Mouse (Mus musculus) embryo, embryonic 10.5 days (tissue): ENCODE data around the gene Srrm3.

Source experiments
- DNase-seq: peaks from one replicate; pipeline ENCODE4 v3.0.0-alpha.2; 2015; ENCODE audit warnings: low spot score

Srrm3 gene

GRCm38 (mm10) chr5:135903551-135904151 is 97.0 kb downstream of the Srrm3 start:
- DNase-seq, result peak; percentile 94

GRCm38 (mm10) chr5:135904259-135904658 is 97.6 kb downstream of the Srrm3 start:
- DNase-seq, result no peak

GRCm38 (mm10) chr5:135905320-135906225 is 98.9 kb downstream of the Srrm3 start:
- no peak for DNase-seq

GRCm38 (mm10) chr5:135906846-135907245 is 100.2 kb downstream of the Srrm3 start:
- no peak for DNase-seq

- DNase-seq, result no peak
Measured at GRCm38 (mm10) chr5:135907256-135907655, 100.6 kb downstream of the Srrm3 start.

GRCm38 (mm10) chr5:135908185-135908584 is 101.5 kb downstream of the Srrm3 start:
- DNase-seq, result no peak

- DNase-seq, result no peak
Measured at GRCm38 (mm10) chr5:135908989-135909388, 102.3 kb downstream of the Srrm3 start.

- no peak for DNase-seq
Measured at GRCm38 (mm10) chr5:135909646-135910045, 103.0 kb downstream of the Srrm3 start.

GRCm38 (mm10) chr5:135910813-135911212 is 104.1 kb downstream of the Srrm3 start:
- DNase-seq, result no peak

GRCm38 (mm10) chr5:135911633-135912220 is 105.0 kb downstream of the Srrm3 start:
- no peak for DNase-seq

GRCm38 (mm10) chr5:135913201-135913600 is 106.5 kb downstream of the Srrm3 start:
- DNase-seq, result no peak

- DNase-seq, result no peak
Measured at GRCm38 (mm10) chr5:135914156-135914555, 107.5 kb downstream of the Srrm3 start.

- no peak for DNase-seq
Measured at GRCm38 (mm10) chr5:135916051-135916565, 109.4 kb downstream of the Srrm3 start.

GRCm38 (mm10) chr5:135916601-135917000 is 109.9 kb downstream of the Srrm3 start:
- no peak for DNase-seq

GRCm38 (mm10) chr5:135917327-135918058 is 110.8 kb downstream of the Srrm3 start:
- no peak for DNase-seq

GRCm38 (mm10) chr5:135918059-135918437 is 111.4 kb downstream of the Srrm3 start:
- DNase-seq, result no peak

GRCm38 (mm10) chr5:135918593-135918992 is 111.9 kb downstream of the Srrm3 start:
- DNase-seq, result no peak

- no peak for DNase-seq
Measured at GRCm38 (mm10) chr5:135919902-135920301, 113.2 kb downstream of the Srrm3 start.

GRCm38 (mm10) chr5:135923901-135924300 is 117.2 kb downstream of the Srrm3 start:
- DNase-seq, result no peak
